Mouse (Mus musculus): Measurements from ENCODE around the gene Mfap5.
"Not testable (repeated sequence)": the region's sequence is repeated elsewhere in the genome, so short reads cannot be mapped to it uniquely, and the experiment has no call there.

Mfap5 gene

GRCm38 (mm10) chr6:122512914-122513878 is 7.6 kb downstream of the Mfap5 start:
- DNase-seq (ENCODE audit: low spot score) = no peak

GRCm38 (mm10) chr6:122514312-122514711 is 8.7 kb downstream of the Mfap5 start:
- DNase-seq (ENCODE audit: low spot score) = no peak

- DNase-seq (ENCODE audit: low spot score) = not testable (repeated sequence)
Observed at GRCm38 (mm10) chr6:122515762-122516161, 10.1 kb downstream of the Mfap5 start.

GRCm38 (mm10) chr6:122517668-122518067 is 12.0 kb downstream of the Mfap5 start:
- DNase-seq (ENCODE audit: low spot score) = no peak

GRCm38 (mm10) chr6:122519384-122519783 is 13.7 kb downstream of the Mfap5 start:
- DNase-seq (ENCODE audit: low spot score) = no peak

GRCm38 (mm10) chr6:122522595-122522994 is 16.9 kb downstream of the Mfap5 start:
- DNase-seq (ENCODE audit: low spot score) = peak; percentile 20

- DNase-seq (ENCODE audit: low spot score) = no peak
Observed at GRCm38 (mm10) chr6:122523289-122523688, 17.6 kb downstream of the Mfap5 start.

- no peak for DNase-seq (ENCODE audit: low spot score)
Observed at GRCm38 (mm10) chr6:122527596-122527995, 22.0 kb downstream of the Mfap5 start.

- DNase-seq (ENCODE audit: low spot score) = no peak
Observed at GRCm38 (mm10) chr6:122528136-122528535, 22.5 kb downstream of the Mfap5 start.

- DNase-seq (ENCODE audit: low spot score) = no peak
Observed at GRCm38 (mm10) chr6:122531466-122532174, 26.0 kb downstream of the Mfap5 start.

- DNase-seq (ENCODE audit: low spot score) = peak; percentile 71
Observed at GRCm38 (mm10) chr6:122532883-122533302, 27.2 kb downstream of the Mfap5 start.

- DNase-seq (ENCODE audit: low spot score) = no peak
Observed at GRCm38 (mm10) chr6:122534032-122534431, 28.4 kb downstream of the Mfap5 start.

- no peak for DNase-seq (ENCODE audit: low spot score)
Observed at GRCm38 (mm10) chr6:122539564-122539963, 33.9 kb downstream of the Mfap5 start.

- DNase-seq (ENCODE audit: low spot score) = not testable (repeated sequence)
Observed at GRCm38 (mm10) chr6:122542459-122542858, 36.8 kb downstream of the Mfap5 start.

- DNase-seq (ENCODE audit: low spot score) = no peak
Observed at GRCm38 (mm10) chr6:122543574-122543973, 37.9 kb downstream of the Mfap5 start.

- DNase-seq (ENCODE audit: low spot score) = no peak
Observed at GRCm38 (mm10) chr6:122544672-122545071, 39.0 kb downstream of the Mfap5 start.

- peak; percentile 32 for DNase-seq (ENCODE audit: low spot score)
Observed at GRCm38 (mm10) chr6:122545289-122545882, 39.7 kb downstream of the Mfap5 start.

- no peak for DNase-seq (ENCODE audit: low spot score)
Observed at GRCm38 (mm10) chr6:122545948-122546347, 40.3 kb downstream of the Mfap5 start.

GRCm38 (mm10) chr6:122553606-122554005 is 48.0 kb downstream of the Mfap5 start, which contains the start of gene Aicda:
Gene Aicda, plus strand, starts transcription at chr6:122553801.
- no peak for DNase-seq (ENCODE audit: low spot score)

GRCm38 (mm10) chr6:122554102-122554501 is 48.5 kb downstream of the Mfap5 start:
- no peak for DNase-seq (ENCODE audit: low spot score)

GRCm38 (mm10) chr6:122555266-122555665 is 49.6 kb downstream of the Mfap5 start:
- no peak for DNase-seq (ENCODE audit: low spot score)

- peak; percentile 65 for DNase-seq (ENCODE audit: low spot score)
Observed at GRCm38 (mm10) chr6:122556959-122557561, 51.4 kb downstream of the Mfap5 start.
